Mouse (Mus musculus) brain, embryonic 14.5 days (tissue): Measurements from ENCODE around the gene Znrf3.

Source experiments
- CTCF ChIP-seq: fragments of 200-500 bp; IDR thresholded peaks from 2 replicates; pipeline ENCODE4 v1.5.1; 2012; ENCODE audit warnings: inconsistent platforms, mild to moderate bottlenecking, moderate library complexity, borderline replicate concordance; ENCODE audit not compliant: insufficient read depth, insufficient read length; ENCODE audit errors: extremely low read depth
- POLR2A ChIP-seq: fragments of 200-500 bp; IDR thresholded peaks from 2 replicates; pipeline ENCODE4 v1.6.1; 2012; ENCODE audit warnings: mild to moderate bottlenecking, inconsistent platforms, borderline replicate concordance; ENCODE audit not compliant: poor library complexity, insufficient read depth, insufficient read length, severe bottlenecking; ENCODE audit errors: extremely low read depth

DNA sequence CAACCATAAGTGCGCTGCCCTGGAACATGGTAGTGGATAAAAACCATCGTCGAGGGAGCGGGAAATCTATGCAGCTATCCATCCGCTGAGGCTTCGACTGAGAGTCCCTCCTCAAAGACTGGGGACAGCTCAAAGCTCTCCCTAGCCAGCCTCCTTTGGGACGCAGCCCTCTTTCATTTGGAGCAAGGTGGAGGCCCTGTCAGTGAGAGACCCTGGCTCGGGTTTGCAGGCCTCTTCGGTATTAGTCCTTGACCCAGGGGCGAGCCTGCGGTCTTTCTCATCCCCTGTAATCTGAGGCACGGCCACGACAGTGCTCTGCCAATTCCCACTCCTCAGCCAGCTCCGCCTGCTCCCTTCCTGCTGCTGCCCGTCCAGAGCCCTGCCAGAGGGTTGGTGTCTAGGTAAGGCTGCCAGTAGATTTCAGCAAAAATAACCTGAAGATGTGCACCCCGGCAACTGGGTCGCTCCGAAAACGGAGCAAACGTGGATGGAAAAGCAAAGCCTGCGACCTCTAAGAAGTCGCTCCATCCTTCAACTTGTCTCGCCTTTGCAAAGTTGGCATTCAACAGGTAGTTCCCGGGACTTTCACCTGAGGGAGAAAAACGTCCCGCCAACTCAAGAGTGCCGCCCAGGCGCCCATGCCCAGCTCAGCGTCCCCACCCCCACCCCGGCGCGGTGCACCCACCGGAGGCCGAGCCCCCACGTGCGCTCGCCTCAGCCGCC lies 975 bp downstream of the Znrf3 start:
- no peak for TF ChIP-seq CTCF
- TF ChIP-seq POLR2A: no peak
